19 mouse cellular contexts compared by ENCODE assay signal in the genomic region with DNA sequence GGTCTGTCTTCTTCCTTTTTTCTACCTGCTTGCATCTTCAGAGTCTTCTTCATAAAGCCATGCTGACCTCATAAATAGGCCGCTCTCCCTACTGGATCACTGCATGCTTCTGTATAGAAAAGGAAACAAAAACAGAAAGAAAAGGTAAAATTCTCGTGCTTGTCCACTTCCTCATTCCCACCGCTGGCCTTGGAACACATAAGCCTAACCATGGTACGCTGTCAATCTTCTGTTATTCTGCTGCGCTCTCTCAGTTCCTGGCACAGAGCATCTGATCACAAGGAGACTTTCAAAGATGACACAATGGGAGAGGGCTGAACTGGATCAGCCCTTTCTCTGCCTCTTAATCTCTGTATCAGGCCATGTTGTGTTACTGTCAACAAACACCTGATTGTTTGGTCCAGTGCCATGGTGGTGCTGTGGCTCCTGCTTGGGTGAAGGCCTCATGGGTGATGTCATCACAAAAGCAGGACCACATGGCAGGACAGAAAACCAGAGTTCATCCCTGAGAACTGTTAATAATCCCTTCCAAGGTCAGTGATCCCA. TPM values are rescaled to one million over a fixed set of nuclear protein-coding genes. Genes with fewer than 3 reads are reported as not detected.
DNase-seq lines count a peak whose midpoint lies in the region; ATAC-seq lines count a peak whose summit lies in the region.
"Had no signal": no experiment of that assay in that cellular context is flagged by ENCODE, and none has a peak within 500 bp of the region (broad histone marks: within the 10 kb centered on the region; RNA-seq: fewer than 3 reads in every experiment).

No protein-coding gene starts in this region.

- no peak overlapping the region for H3K4me3 ChIP-seq in midbrain, embryonic 11.5 days (ENCODE audit: low read depth, low read length)
- H3K4me3 ChIP-seq: embryonic facial prominence, embryonic 12.5 days; forebrain, embryonic 15.5 days; heart, embryonic 12.5 days; hindbrain, embryonic 12.5 days had no signal

- H3K9me3 ChIP-seq in midbrain, embryonic 11.5 days (ENCODE audit: control insufficient read depth, low read length): no peaks in the 10 kb centered on the region
- H3K9me3 ChIP-seq: embryonic facial prominence, embryonic 12.5 days; forebrain, embryonic 15.5 days; heart, embryonic 12.5 days; hindbrain, embryonic 12.5 days had no signal

- H3K4me1 ChIP-seq in midbrain, embryonic 11.5 days (ENCODE audit: control insufficient read depth, insufficient read depth, low read length): peaks cover 2% of the 10 kb centered on the region; the same call in 1 of the 2 replicates
- H3K4me1 ChIP-seq: embryonic facial prominence, embryonic 12.5 days had no signal

- no peak overlapping the region for H3K9ac ChIP-seq in midbrain, embryonic 11.5 days (ENCODE audit: low read length)
- H3K9ac ChIP-seq: embryonic facial prominence, embryonic 12.5 days; forebrain, embryonic 15.5 days; heart, embryonic 12.5 days; hindbrain, embryonic 12.5 days had no signal

- no peak overlapping the region for H3K27ac ChIP-seq in midbrain, embryonic 11.5 days (ENCODE audit: low read depth, low read length)
- H3K27ac ChIP-seq: embryonic facial prominence, embryonic 12.5 days; forebrain, embryonic 15.5 days; hindbrain, embryonic 12.5 days had no signal

- ATAC-seq in hematopoietic stem cell, adult 5-6 weeks (replicated peaks in 1 of 2; ENCODE audit: insufficient read depth in 1 of 2, low FRiP score in 2 of 2, low TSS enrichment in 1 of 2, low read depth in 1 of 2, poor library complexity in 2 of 2, severe bottlenecking in 2 of 2): peak; percentile 57 to 71
- no peak for ATAC-seq in cerebellum, adult (ENCODE audit: insufficient number of reproducible peaks, low FRiP score, low TSS enrichment)
- ATAC-seq in midbrain, embryonic 11.5 days (ENCODE audit: low FRiP score): no peak
- ATAC-seq: forebrain, embryonic 15.5 days; hindbrain, embryonic 16.5 days had no signal

- WGBS in midbrain, embryonic 11.5 days: 95% methylated on average over 5 of the region's 5 CpGs

- H3K27me3 ChIP-seq in splenic B cell, adult 2 months (ENCODE audit: control insufficient read depth, insufficient read depth, low read length, poor library complexity, severe bottlenecking): no peaks in the 10 kb centered on the region
- H3K27me3 ChIP-seq in midbrain, embryonic 11.5 days (ENCODE audit: control insufficient read depth, insufficient read depth, low read length): no peaks in the 10 kb centered on the region
- H3K27me3 ChIP-seq: embryonic facial prominence, embryonic 12.5 days; heart, embryonic 12.5 days; hindbrain, embryonic 12.5 days had no signal

- DNase-seq in lung, postnatal 10 days: peak; percentile 23
- DNase-seq in lung, postnatal 4 days: no peak
- peak; percentile 50 for DNase-seq in brain, adult 2 months (ENCODE audit: low read depth, low spot score)
- DNase-seq in splenic B cell, adult 2 months (ENCODE audit: low read depth, low spot score): peak; percentile 25
- DNase-seq in midbrain, embryonic 11.5 days (ENCODE audit: low spot score, missing footprints): no peak
- DNase-seq: adrenal gland, adult 2 months; adrenal gland, postnatal 25 days; cerebellum, adult 11 months; cerebellum, adult 8-10 months; cerebellum, postnatal 14 days; gastrocnemius, postnatal 10 days; heart, postnatal 36 days had no signal

- H3K36me3 ChIP-seq in splenic B cell, adult 2 months (ENCODE audit: control insufficient read depth, insufficient read depth, low read length, poor library complexity, severe bottlenecking): no peaks in the 10 kb centered on the region
- H3K36me3 ChIP-seq in midbrain, embryonic 11.5 days (ENCODE audit: control insufficient read depth, insufficient read depth, low read length): no peaks in the 10 kb centered on the region
- H3K36me3 ChIP-seq: embryonic facial prominence, embryonic 12.5 days; forebrain, embryonic 15.5 days; heart, embryonic 12.5 days; hindbrain, embryonic 12.5 days had no signal

- H3K4me2 ChIP-seq in midbrain, embryonic 11.5 days: no peak overlapping the region
- H3K4me2 ChIP-seq: embryonic facial prominence, embryonic 12.5 days; forebrain, embryonic 15.5 days; heart, embryonic 12.5 days; hindbrain, embryonic 12.5 days had no signal

RNA-seq across cellular contexts. Expression of a gene that starts 17.6 kb away (rescaled TPM):
- 91.4 and 133 TPM in 2 replicates for total RNA-seq in hematopoietic stem cell, adult 5-6 weeks (2017)
- polyA plus RNA-seq in midbrain, embryonic 11.5 days (2014; fragmentation: Nextera tagmentation; extraction: Ambion mirVana): 19.1 and 19.6 TPM in 2 replicates

Comparison
In these comparisons a context has a peak if more than half of its experiments do, and no peak if none do; other contexts are left out.
1. DNase-seq: peak in lung, postnatal 10 days (single experiment), brain, adult 2 months (single experiment) and splenic B cell, adult 2 months (single experiment); none in lung, postnatal 4 days (0 of 2) and midbrain, embryonic 11.5 days (single experiment).
2. ATAC-seq: peak in hematopoietic stem cell, adult 5-6 weeks (2 of 2); none in cerebellum, adult (single experiment) and midbrain, embryonic 11.5 days (single experiment).